Mouse (Mus musculus) brown adipose tissue, adult 24 weeks (tissue): Measurements from ENCODE around the gene Cd300c2. TPM values are rescaled to one million over a fixed set of nuclear protein-coding genes. Genes with fewer than 3 reads are reported as not detected.
"Not testable (repeated sequence)": the region's sequence is repeated elsewhere in the genome, so short reads cannot be mapped to it uniquely, and the experiment has no call there.

ENCODE experiments used
- H3K27ac ChIP-seq: fragments of 200-500 bp; replicated peaks from 2 replicates; pipeline ENCODE4 v1.5.1; 2012; ENCODE audit warnings: low read depth, mild to moderate bottlenecking, low read length
- H3K4me1 ChIP-seq: fragments of 200-500 bp; 2 replicates; pipeline ENCODE4 v1.6.1; 2012; ENCODE audit warnings: low read length, mixed read lengths; ENCODE audit not compliant: control insufficient read depth, insufficient read depth, insufficient read length
- H3K4me3 ChIP-seq: fragments of 200-500 bp; 2 replicates; pipeline ENCODE4 v1.5.1; 2012; ENCODE audit warnings: low read depth, mild to moderate bottlenecking, low read length, moderate library complexity; ENCODE audit not compliant: insufficient read depth
- polyA plus RNA-seq: library from polyadenylated mRNA; stranded (reverse); fragments of >200 nt; gene quantifications from 2 replicates; pipeline ENCODE4 v1.2.4, GENCODE M21; 2012; ENCODE audit not compliant: missing spikeins, insufficient read depth, insufficient read length

The Cd300c2 gene
- 1.7 and 2.1 TPM in 2 replicates for polyA plus RNA-seq

GRCm38 (mm10) chr11:115001474-115002040 is at the start of gene Cd300c2:
Cd300c2 (minus strand) TSS chr11:115001880.
- Histone ChIP-seq H3K4me3 (no peak within 1 kb of the TSS), H3K27ac (peak within 1 kb of the TSS; percentile 77), H3K4me1 (no peaks in the 10 kb centered on the region)

DNA sequence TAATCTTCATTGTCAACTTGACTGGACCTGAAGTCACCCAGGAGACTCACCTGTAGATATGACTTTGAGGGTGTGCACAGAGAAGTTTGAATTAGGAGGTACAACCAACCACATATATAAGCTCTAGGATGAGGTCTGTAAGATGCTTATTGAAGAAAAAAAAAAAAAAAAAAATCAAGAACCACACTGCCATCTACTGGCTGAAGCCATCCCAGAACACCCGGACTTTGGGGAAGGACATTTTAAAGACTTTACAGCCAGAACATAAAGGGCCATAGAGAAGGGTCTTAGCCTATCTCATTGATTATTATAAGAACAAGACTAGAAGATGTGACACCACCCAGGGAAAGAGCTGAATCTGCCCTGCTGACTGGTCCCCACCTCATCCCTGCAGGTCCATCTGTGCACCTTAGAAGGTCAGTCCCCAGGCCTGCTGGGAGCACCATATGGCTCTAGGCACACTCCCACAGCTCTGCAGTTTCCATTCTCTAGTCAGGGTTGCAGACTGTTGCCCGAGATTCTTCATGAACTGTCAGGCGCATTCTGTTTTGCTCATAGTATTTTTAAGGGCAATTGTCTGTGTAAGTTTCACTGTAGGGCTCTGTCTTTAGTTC is 47.7 kb upstream of the Cd300c2 start:
- Histone ChIP-seq H3K27ac (no peak overlapping the region), H3K4me3 (no peak overlapping the region), H3K4me1 (no peaks in the 10 kb centered on the region)

DNA sequence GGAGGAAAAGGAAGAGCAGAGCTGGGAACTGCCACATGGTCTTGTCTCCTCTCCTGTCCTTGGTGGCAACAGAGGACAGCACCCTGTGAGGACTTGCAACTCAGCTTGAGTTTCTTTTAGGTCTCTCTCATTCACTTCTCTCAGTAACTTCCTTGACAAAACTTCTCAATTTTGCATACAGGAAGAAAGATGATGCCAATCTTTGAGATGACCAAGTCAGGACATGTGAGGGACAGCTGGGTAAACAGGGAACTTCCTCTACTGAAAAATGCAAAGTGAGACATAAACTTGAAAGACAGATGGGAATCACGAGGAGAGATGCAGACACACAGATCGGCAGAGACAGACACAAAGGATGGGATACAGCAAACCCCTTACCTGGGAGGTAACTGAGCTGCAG is 46.6 kb upstream of the Cd300c2 start, which contains the start of gene Cd300ld3:
TSS of gene Cd300ld3 (minus strand) at position 151 of the 400 bp plus-strand sequence.
- H3K4me3 ChIP-seq: peak within 1 kb of the TSS; percentile 28
- H3K27ac ChIP-seq: peak within 1 kb of the TSS; percentile 77

GRCm38 (mm10) chr11:115037669-115038068 is 36.0 kb upstream of the Cd300c2 start, which contains the start of gene Cd300ld5:
Cd300ld5 (minus strand) TSS chr11:115037769.
- H3K27ac ChIP-seq, H3K4me1 ChIP-seq, H3K4me3 ChIP-seq: not testable (repeated sequence)

More for the DNA sequence above, 46.6 kb upstream of the Cd300c2 start, which contains the start of gene Cd300ld3:
- H3K4me1 ChIP-seq: no peaks in the 10 kb centered on the region

DNA sequence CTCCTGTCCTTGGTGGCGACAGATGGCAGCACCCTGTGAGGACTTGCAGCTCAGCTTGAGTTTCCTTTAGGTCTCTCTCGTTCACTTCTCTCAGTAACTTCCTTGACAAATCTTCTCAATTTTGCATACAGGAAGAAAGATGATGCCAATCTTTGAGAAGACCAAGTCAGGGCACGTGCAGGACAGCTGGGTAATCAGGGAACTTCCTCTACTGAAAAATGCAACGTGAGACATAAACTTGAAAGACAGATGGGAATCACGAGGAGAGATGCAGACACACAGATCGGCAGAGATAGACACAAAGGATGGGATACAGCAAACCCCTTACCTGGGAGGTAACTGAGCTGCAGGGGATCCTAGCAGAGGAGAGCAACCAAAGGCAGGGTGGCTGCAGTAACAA is 25.2 kb upstream of the Cd300c2 start, which contains the start of gene Cd300ld4:
TSS of gene Cd300ld4 (minus strand) at position 101 of the 400 bp plus-strand sequence.
- H3K4me3 ChIP-seq, H3K27ac ChIP-seq, H3K4me1 ChIP-seq: not testable (repeated sequence)

GRCm38 (mm10) chr11:115016093-115016492 is 14.4 kb upstream of the Cd300c2 start, which contains the start of gene Cd300ld2:
Cd300ld2 (minus strand) TSS chr11:115016193.
- not testable (repeated sequence) for H3K4me3 ChIP-seq, H3K4me1 ChIP-seq, H3K27ac ChIP-seq

- Histone ChIP-seq H3K4me3 (no peak overlapping the region), H3K4me1 (no peaks in the 10 kb centered on the region), H3K27ac (peak overlapping the region; percentile 91)
Observed at GRCm38 (mm10) chr11:115004070-115004469, 2.4 kb upstream of the Cd300c2 start.

DNA sequence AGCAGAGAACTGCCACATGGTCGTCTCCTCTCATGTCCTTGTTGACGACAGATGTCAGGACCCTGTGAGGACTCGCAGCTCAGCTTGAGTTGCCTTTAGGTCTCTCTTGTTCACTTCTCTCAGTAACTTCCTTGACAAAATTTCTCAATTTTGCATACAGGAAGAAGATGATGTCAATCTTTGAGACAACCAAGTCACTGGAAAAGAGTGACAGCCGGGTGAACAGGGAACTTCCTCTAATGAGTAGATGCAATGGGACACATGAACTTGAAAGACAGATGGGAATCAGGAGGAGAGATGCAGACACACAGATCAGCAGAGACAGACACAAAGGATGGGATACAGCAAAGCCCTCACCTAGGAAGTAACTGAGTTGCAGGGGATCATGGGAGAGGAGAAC is 11.9 kb downstream of the Cd300c2 start, which contains the start of gene Cd300ld:
TSS of gene Cd300ld (minus strand) at position 130 of the 400 bp plus-strand sequence.
- H3K4me3 ChIP-seq: peak within 1 kb of the TSS; percentile 45
- peak within 1 kb of the TSS; percentile 86 for H3K27ac ChIP-seq
- H3K4me1 ChIP-seq: no peaks in the 10 kb centered on the region

GRCm38 (mm10) chr11:114981866-114982265 is 19.8 kb downstream of the Cd300c2 start:
- H3K4me1 ChIP-seq: no peaks in the 10 kb centered on the region
- H3K27ac ChIP-seq: no peak overlapping the region
- no peak overlapping the region for H3K4me3 ChIP-seq

DNA sequence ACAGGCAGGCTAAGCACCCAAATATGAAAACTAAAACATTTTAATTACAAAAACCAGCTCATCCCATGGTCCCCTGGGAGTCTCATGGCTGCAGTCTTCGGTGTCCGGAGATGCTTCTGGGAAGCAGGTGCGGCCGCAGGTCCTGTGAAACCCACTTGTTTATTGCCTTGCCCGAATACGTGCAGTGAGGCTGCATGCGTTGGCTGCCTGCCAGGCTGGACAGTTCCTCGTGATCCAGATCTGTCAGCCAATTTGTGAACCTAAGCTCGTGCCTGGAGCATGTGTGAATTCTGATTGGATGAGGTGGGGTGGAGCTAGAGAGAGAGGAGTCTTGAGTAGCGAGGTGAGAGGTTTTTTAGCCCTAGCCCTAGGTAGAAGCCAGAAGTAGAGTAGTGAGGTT is 29.0 kb downstream of the Cd300c2 start:
- no peak overlapping the region for H3K27ac ChIP-seq
- no peak overlapping the region for H3K4me3 ChIP-seq
- H3K4me1 ChIP-seq: no peaks in the 10 kb centered on the region

DNA sequence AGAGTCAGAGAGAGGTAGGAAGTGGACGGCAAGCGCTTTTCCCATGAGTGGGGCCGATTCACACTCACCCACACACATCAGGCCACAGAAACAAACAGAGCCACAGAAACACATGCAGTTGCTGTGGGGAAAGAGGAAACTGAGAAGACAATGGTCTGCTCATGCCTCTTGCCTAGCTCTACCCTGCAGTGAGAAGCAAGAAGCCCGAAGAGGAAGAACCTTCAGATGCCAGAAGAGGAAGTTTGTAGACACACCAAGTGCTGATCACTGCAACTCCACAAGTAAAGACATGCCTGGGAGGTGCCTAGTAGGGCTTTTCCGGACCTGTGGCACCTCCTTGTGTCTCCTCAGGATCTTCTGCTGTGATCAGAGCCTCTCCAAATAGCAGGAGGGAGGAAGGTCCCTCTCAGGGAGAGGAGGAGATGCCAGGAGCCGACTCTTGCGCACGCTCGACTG is 32.9 kb downstream of the Cd300c2 start, which contains the start of gene Cd300c:
TSS of gene Cd300c (minus strand) at position 406 of the 456 bp plus-strand sequence.
- Histone ChIP-seq H3K27ac (peak within 1 kb of the TSS; percentile 54), H3K4me1 (no peaks in the 10 kb centered on the region), H3K4me3 (no peak within 1 kb of the TSS)

DNA sequence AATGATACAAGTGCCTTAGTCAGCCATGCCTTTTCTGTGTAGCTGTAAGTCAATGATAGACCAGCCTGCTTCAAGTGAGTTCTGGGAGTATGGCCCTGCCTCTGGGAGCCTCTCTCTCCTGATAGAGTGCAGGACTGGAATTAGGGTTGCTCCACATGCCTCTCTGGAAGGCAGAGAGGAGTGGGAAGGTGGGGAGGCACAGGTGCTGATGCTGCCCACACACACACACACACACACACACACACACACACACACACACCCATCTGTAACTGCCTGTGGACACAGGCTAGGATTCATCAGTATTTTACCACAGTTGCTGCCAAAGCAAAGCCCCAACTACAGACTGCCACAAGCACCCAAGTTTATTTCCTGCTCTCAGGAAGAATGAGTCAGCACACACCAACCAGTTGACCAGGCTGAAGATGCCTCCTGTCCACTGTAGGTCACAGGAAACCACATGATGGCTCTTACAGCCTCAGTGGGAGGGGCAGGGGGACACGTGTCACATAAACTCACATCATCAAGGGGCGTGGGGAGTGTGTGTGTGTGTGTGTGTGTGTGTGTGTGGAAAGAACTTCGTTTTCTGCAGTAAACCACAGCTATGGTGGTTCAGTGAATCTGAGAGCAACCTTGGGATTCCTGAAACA is 36.4 kb downstream of the Cd300c2 start:
- Histone ChIP-seq H3K27ac (no peak overlapping the region), H3K4me3 (no peak overlapping the region), H3K4me1 (no peaks in the 10 kb centered on the region)

DNA sequence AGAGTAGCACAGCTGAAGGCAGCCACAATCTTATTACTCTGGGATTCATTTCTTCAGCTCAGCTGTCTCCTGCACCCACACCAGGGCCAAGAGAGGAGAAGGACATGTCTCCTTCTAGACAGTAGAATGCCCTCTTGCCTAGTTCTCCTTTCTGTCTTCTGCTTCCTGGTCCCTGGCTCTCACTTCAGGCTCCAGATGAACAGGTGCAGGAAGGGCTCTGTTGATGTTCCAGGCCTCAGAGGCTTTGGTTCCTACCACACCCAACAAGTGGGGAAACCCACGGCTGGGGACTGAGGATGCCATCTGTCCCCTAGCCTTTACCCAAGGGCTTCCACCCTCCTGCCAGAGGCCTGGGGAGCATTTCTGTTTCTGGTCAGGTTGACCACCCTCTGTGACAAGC is 41.3 kb downstream of the Cd300c2 start:
- H3K4me3 ChIP-seq: no peak overlapping the region
- no peaks in the 10 kb centered on the region for H3K4me1 ChIP-seq
- no peak overlapping the region for H3K27ac ChIP-seq
